Mouse (Mus musculus) forebrain, embryonic 14.5 days (tissue): ENCODE data around the gene Atg101. TPM values are rescaled to one million over a fixed set of nuclear protein-coding genes. Genes with fewer than 3 reads are reported as not detected.

Experiments used
- ATAC-seq: fragments of 200-750 bp; cut with Nextera tagmentation; 2 replicates; pipeline ENCODE4 v1.8.0; 2017; ENCODE audit warnings: mild to moderate bottlenecking, moderate library complexity
- DNase-seq: peaks from one replicate; pipeline ENCODE4 v3.0.0-alpha.2; 2015; ENCODE audit warnings: low spot score
- H3K27ac ChIP-seq: fragments of 300-500 bp; sonication (generic); 2 replicates; pipeline ENCODE4 v1.5.1; 2014; ENCODE audit warnings: low read depth, mild to moderate bottlenecking, control low read depth, low read length, moderate library complexity
- H3K27me3 ChIP-seq: fragments of 300-500 bp; sonication (generic); replicated peaks from 2 replicates; pipeline ENCODE4 v1.6.1; 2014; ENCODE audit warnings: low read length, control low read depth, mixed read lengths; ENCODE audit not compliant: control insufficient read depth, insufficient read depth
- H3K36me3 ChIP-seq: fragments of 300-500 bp; sonication (generic); 2 replicates; pipeline ENCODE4 v1.6.1; 2014; ENCODE audit warnings: low read length, control low read depth; ENCODE audit not compliant: control insufficient read depth, insufficient read depth
- H3K4me1 ChIP-seq: fragments of 300-500 bp; sonication (generic); 2 replicates; pipeline ENCODE4 v1.6.1; 2014; ENCODE audit warnings: antibody characterized with exemption, low read length, control low read depth; ENCODE audit not compliant: control insufficient read depth, insufficient read depth
- H3K4me2 ChIP-seq: fragments of 300-500 bp; sonication (generic); 2 replicates; pipeline ENCODE4 v1.6.1; 2014; ENCODE audit warnings: mild to moderate bottlenecking, control low read depth, low read length
- H3K4me3 ChIP-seq: fragments of 300-500 bp; sonication (generic); 2 replicates; pipeline ENCODE4 v1.5.1; 2014; ENCODE audit warnings: low read depth, low read length, control low read depth
- H3K9ac ChIP-seq: fragments of 300-500 bp; sonication (generic); 2 replicates; pipeline ENCODE4 v1.6.1; 2014; ENCODE audit warnings: mild to moderate bottlenecking, low read length, control low read depth, moderate library complexity
- H3K9me3 ChIP-seq: fragments of 300-500 bp; sonication (generic); replicated peaks from 2 replicates; pipeline ENCODE4 v1.6.1; 2016; ENCODE audit warnings: low read length, control low read depth, mixed read lengths; ENCODE audit not compliant: control insufficient read depth
- WGBS: fragments of 180-500 bp; shearing (Covaris S2); extraction: QIAGEN DNeasy Blood & Tissue Kit; methylation state at CpG from one replicate; pipeline ENCODE4 v1.1.7; 2014; 5-methylcytosine and 5-hydroxymethylcytosine counted together
- polyA plus RNA-seq: library from polyadenylated mRNA; unstranded; fragments of >200 nt; fragmentation: Nextera tagmentation; extraction: Ambion mirVana; gene quantifications from 2 replicates; pipeline ENCODE4 v1.2.1, GENCODE M21; 2014

Atg101 gene
- polyA plus RNA-seq, 1 experiment from 2014 or later, result 83.1 TPM

DNA sequence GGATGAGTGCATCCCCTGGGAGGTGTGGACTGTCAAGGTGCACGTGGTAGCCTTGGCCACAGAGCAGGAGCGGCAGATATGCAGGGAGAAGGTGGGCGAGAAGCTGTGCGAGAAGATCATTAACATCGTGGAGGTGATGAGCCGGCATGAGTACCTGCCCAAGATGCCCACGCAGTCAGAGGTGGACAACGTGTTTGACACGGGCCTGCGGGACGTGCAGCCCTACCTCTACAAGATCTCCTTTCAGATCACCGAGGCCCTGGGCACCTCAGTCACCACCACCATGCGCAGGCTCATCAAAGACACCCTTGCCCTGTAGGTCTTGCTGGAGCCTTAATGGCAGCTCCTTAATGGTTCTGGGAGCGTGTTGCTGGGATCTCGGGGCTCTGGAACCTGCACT lies 6.3 kb downstream of the Atg101 start:
- no peak for ATAC-seq
- no peak for DNase-seq
- WGBS, result 96% methylated on average over 15 of the region's 15 CpGs
- H3K27ac ChIP-seq, result no peak overlapping the region
- no peaks in the 10 kb centered on the region for H3K27me3 ChIP-seq
- no peaks in the 10 kb centered on the region for H3K4me1 ChIP-seq
- peaks cover 64% of the 10 kb centered on the region for H3K36me3 ChIP-seq
- no peak overlapping the region for H3K9ac ChIP-seq
- no peak overlapping the region for H3K4me3 ChIP-seq
- no peaks in the 10 kb centered on the region for H3K9me3 ChIP-seq
- H3K4me2 ChIP-seq, result no peak overlapping the region

DNA sequence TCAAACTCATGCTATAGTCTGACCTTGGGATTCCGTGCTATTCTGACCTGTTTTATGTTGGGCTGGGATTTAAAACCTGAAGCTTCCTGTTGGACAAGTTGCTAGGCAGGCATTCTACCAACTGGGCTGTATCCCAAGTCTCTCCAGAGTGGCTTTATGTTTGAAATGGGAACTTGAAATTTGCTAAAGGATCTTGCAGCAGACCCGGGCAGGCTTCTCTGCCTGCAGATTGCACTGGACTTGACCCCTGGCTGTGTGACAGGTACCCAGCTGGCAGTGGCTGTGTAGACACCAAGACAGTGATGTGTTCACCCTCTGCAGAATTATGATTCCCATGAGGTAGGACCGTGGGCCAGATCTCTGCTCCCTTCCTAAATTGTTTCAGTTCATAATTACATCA lies 7.9 kb downstream of the Atg101 start:
- H3K9ac ChIP-seq, result no peak overlapping the region
- WGBS, result 93% methylated on average over 3 of the region's 3 CpGs
- H3K4me2 ChIP-seq, result no peak overlapping the region
- no peaks in the 10 kb centered on the region for H3K4me1 ChIP-seq
- DNase-seq (no peak), ATAC-seq (no peak)
- no peaks in the 10 kb centered on the region for H3K9me3 ChIP-seq
- H3K27ac ChIP-seq, result no peak overlapping the region
- no peaks in the 10 kb centered on the region for H3K27me3 ChIP-seq
- H3K36me3 ChIP-seq, result peaks cover 54% of the 10 kb centered on the region
- H3K4me3 ChIP-seq, result no peak overlapping the region

DNA sequence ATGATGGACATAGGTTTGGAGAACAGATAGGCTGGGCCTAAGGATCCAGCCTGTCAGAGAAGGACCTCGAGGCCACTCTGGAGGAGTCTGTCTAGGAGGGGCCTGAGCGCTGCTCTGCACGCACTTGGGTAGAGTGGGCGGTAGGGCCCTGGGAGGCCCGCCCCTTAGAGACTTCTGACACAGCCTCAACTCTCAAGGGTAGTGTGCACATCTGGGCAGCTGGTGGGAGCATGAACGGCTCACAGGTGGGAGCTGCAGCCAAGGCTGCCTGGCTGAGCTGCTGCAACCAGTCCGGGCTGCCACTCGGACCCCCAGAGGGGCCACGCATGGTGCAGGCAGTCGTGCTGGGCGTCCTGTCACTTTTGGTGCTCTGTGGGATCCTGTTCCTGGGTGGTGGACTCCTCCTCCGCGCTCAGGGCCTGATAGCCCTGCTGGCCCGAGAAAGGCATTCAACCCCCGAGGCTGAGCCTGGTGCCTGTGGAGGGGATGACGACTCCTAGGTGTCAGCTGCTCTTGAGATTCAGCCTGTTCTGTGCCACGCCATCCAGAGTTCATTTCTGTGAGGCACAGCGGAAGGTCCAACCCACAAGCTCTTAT lies 9.1 kb downstream of the Atg101 start, which contains the start of gene 6030408B16Rik:
TSS of gene 6030408B16Rik (plus strand) at position 188 of the 597 bp plus-strand sequence.
- ATAC-seq, result no peak
- Histone ChIP-seq H3K27me3 (no peaks in the 10 kb centered on the region), H3K27ac (no peak within 1 kb of the TSS), H3K36me3 (peaks cover 43% of the 10 kb centered on the region), H3K4me3 (no peak within 1 kb of the TSS), H3K4me2 (no peak within 1 kb of the TSS), H3K9me3 (no peaks in the 10 kb centered on the region), H3K9ac (no peak within 1 kb of the TSS), H3K4me1 (no peaks in the 10 kb centered on the region)
- 73% methylated on average over 18 of the region's 18 CpGs for WGBS
- DNase-seq, result no peak

DNA sequence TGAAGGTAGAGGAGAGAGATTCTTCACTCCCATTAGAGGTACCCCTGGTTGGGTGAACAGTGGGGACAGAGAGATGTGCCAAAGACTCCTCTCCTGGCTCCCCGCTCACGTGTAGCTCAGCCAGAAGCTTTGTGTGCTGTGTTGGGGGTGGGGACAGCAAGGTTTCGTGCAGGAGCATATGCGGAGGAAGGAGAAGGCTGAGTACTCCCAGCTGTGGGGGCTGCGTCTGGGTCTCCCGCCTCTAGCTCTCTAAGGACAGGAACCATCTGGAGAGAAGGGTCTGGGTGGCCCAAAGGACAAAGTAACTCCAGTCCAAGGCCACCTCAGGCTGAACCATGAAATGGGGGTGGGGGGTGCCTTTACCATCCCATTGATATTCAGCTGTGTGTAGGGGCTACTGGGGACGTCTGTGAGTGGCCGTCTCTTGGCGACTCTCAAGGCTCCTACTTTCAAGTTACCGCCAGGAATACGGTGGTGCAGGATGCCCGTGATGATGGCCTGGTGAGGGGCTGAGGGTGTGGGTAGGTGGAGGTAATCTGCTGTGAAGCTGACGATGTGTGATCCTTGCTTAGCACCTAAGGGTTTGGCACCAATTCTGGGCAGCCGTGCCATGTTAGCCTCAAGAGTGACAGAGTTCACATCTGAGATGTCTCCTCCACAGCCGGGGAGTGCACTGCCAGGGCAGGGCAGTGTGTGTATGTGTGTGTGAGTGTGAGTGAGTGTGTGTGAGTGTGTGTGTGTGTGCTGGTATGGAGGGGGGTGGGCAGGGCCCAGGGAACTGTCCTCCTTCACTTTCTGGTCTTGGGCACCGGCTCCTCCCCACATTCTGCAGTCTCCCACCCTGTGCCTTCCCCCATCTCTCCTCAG lies 10.2 kb downstream of the Atg101 start:
- no peak overlapping the region for H3K4me2 ChIP-seq
- no peaks in the 10 kb centered on the region for H3K27me3 ChIP-seq
- ATAC-seq (no peak), DNase-seq (no peak)
- H3K27ac ChIP-seq, result no peak overlapping the region
- no peaks in the 10 kb centered on the region for H3K9me3 ChIP-seq
- WGBS, result 69% methylated on average over 16 of the region's 16 CpGs
- H3K4me3 ChIP-seq, result no peak overlapping the region
- H3K4me1 ChIP-seq, result no peaks in the 10 kb centered on the region
- no peak overlapping the region for H3K9ac ChIP-seq
- peaks cover 32% of the 10 kb centered on the region for H3K36me3 ChIP-seq

DNA sequence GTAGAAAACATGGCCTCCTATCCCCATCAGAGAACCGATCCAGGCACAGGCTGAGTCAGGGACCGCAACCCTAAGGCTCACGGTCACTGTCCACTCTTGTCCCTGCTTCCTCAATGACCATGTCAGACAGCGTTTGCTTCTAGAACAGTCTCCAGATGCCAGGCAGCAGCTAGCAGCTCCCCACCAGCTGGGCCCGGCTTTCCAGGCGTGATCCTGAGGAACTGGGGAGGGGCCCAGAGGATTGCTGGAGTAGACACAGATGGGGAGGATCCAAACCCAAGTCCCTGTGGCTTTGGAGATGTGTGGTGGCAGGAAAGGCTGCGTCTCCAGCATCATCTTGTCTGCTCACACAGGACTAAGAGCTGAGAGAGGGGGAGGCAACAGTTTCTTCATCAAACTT lies 11.0 kb downstream of the Atg101 start:
- DNase-seq (no peak), ATAC-seq (no peak)

DNA sequence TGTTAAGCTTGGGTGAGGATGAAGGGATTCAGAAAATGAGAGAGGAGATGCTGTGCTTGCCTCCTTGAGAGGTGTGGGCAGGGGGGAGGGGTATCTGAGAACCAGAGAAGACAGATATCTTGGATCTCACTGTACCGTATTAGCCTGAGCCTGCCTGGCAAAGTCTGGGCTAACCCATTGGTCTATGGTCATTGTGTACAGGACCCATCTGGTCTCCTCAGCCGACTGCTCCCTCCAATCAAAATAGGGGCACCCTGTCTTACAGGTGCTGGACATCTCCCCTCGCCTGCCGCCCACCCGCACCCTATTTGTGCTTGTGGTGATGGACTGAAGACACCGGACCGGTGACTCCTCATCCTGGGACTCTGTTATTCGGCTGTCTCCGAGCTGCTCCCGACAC lies 11.5 kb downstream of the Atg101 start:
- no peak overlapping the region for H3K4me2 ChIP-seq
- no peak overlapping the region for H3K9ac ChIP-seq
- H3K4me1 ChIP-seq, result no peaks in the 10 kb centered on the region
- no peak overlapping the region for H3K27ac ChIP-seq
- no peaks in the 10 kb centered on the region for H3K9me3 ChIP-seq
- no peak overlapping the region for H3K4me3 ChIP-seq
- no peaks in the 10 kb centered on the region for H3K27me3 ChIP-seq
- ATAC-seq (no peak), DNase-seq (no peak)
- WGBS, result 91% methylated on average over 10 of the region's 10 CpGs
- H3K36me3 ChIP-seq, result peaks cover 19% of the 10 kb centered on the region

More for the DNA sequence above, 11.0 kb downstream of the Atg101 start:
- H3K4me1 ChIP-seq, result no peaks in the 10 kb centered on the region
- no peak overlapping the region for H3K9ac ChIP-seq
- no peak overlapping the region for H3K4me3 ChIP-seq
- 82% methylated on average over 7 of the region's 7 CpGs for WGBS
- no peak overlapping the region for H3K4me2 ChIP-seq
- no peaks in the 10 kb centered on the region for H3K9me3 ChIP-seq
- H3K36me3 ChIP-seq, result peaks cover 24% of the 10 kb centered on the region
- no peak overlapping the region for H3K27ac ChIP-seq
- H3K27me3 ChIP-seq, result no peaks in the 10 kb centered on the region

DNA sequence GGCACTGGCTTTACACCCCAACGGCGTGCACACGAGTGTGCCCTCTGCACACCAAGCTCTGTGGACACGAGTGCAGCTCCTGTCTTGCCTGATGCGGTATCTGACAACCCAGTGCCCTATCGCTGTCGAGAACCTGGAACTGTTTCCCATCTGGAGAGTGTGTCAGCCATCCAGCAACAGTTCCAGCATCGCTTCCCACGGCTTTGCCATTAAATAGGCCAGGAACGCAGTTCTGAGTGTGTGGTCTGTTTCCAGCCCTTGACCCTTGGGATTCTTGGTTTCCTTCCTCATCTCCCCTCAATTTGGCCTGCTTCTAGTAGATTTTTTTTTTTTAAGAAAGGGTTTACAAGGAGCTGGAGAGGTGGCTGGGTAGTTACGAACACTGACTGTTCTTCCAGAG lies 12.0 kb downstream of the Atg101 start:
- no peak for ATAC-seq
- no peak for DNase-seq

DNA sequence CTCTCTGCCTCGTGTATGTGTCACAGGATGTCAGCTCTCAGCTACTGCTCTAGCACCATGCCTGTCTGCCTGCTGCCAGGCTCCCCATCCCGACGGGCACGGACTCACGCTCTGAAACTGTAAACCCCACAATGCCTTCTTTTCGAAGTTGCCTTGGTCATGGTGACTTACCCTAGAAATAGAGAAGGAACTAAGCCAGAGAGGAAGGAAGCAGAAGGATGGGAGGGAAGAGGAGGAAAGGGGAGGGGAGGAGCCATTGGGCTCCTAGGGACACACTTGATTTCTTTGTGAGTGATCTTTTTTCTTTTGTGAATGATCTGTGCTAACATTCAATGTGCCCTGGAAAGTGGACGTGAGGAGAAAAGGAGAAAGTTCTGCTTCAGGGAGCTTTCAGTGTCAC lies 13.9 kb downstream of the Atg101 start:
- H3K27ac ChIP-seq, result no peak overlapping the region

More for the DNA sequence above, 12.0 kb downstream of the Atg101 start:
- Histone ChIP-seq H3K9ac (no peak overlapping the region), H3K27me3 (no peaks in the 10 kb centered on the region), H3K4me2 (no peak overlapping the region), H3K4me1 (no peaks in the 10 kb centered on the region), H3K27ac (no peak overlapping the region), H3K4me3 (no peak overlapping the region), H3K36me3 (peaks cover 14% of the 10 kb centered on the region), H3K9me3 (no peaks in the 10 kb centered on the region)
- whole genome bisulfite sequencing, result 87% methylated on average over 11 of the region's 11 CpGs

DNA sequence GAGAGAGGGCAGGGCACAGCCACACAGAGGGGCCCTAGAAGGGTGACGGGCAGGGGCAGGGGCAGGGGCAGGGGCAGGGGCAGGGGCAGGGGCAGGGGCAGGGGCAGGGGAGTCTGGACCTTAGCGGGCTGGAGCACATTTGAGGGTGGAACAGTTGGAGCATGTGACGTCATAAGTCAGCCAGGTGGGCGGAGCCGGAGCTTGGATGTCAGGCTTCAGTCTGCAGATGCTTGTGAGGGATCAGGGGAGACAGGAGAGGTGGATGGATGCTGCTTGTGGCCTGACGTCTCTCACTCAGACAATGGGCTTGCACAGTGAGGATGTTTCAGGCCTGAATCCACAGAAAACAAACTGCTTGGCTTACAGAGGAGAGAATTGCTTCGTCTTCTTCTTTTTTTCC lies 14.5 kb downstream of the Atg101 start:
- H3K27ac ChIP-seq, result no peak overlapping the region
- WGBS, result 14% methylated on average over 7 of the region's 7 CpGs
- no peaks in the 10 kb centered on the region for H3K36me3 ChIP-seq
- ATAC-seq, result no peak
- H3K9ac ChIP-seq, result no peak overlapping the region
- H3K9me3 ChIP-seq, result no peaks in the 10 kb centered on the region
- H3K4me2 ChIP-seq, result peak overlapping the region; percentile 18; the same call in 1 of the 2 replicates
- H3K27me3 ChIP-seq, result no peaks in the 10 kb centered on the region
- no peaks in the 10 kb centered on the region for H3K4me1 ChIP-seq
- DNase-seq, result peak; percentile 48
- H3K4me3 ChIP-seq, result no peak overlapping the region

More for the DNA sequence above, 13.9 kb downstream of the Atg101 start:
- DNase-seq (no peak), ATAC-seq (no peak)
- H3K4me1 ChIP-seq, result no peaks in the 10 kb centered on the region
- no peaks in the 10 kb centered on the region for H3K36me3 ChIP-seq
- H3K4me3 ChIP-seq, result no peak overlapping the region
- no peak overlapping the region for H3K9ac ChIP-seq
- H3K9me3 ChIP-seq, result no peaks in the 10 kb centered on the region
- WGBS, result 29% methylated on average over 7 of the region's 7 CpGs
- H3K4me2 ChIP-seq, result 0 out of 2 replicates have a peak overlapping the region, but pooled peaks have one; percentile 18
- H3K27me3 ChIP-seq, result no peaks in the 10 kb centered on the region
